Mouse (Mus musculus) layer of hippocampus, postnatal 36 days (tissue): ENCODE results near the gene Irak3. TPM values are rescaled to one million over a fixed set of nuclear protein-coding genes. Genes with fewer than 3 reads are reported as not detected.

Experiments
- DNase-seq, 2 experiments: peaks; one replicate each; pipeline ENCODE4 v3.0.0; 2022
- total RNA-seq, 2 experiments: library from RNA; stranded (reverse); gene quantifications; 2 replicates each; pipeline ENCODE4 v1.2.3; 2021

Irak3 gene
- total RNA-seq, 2 experiments from 2014 or later, result 0.45 to 0.94 TPM

- DNase-seq, result no peak
These were observed 2.8 kb upstream of the Irak3 start for GRCm38 (mm10) chr10:120204591-120205210.

GRCm38 (mm10) chr10:120202467-120203250 is 729 bp upstream of the Irak3 start:
- no peak for DNase-seq

GRCm38 (mm10) chr10:120201131-120201921 is 604 bp downstream of the Irak3 start, which contains the start of gene Tmbim4:
TSS of gene Tmbim4 (plus strand) at chr10:120201590.
- DNase-seq, result peak; percentile 17

GRCm38 (mm10) chr10:120197061-120197835 is 4.7 kb downstream of the Irak3 start:
- DNase-seq, result no peak

GRCm38 (mm10) chr10:120193255-120193654 is 8.7 kb downstream of the Irak3 start:
- DNase-seq, result no peak

- DNase-seq, result no peak
These were observed 9.7 kb downstream of the Irak3 start for GRCm38 (mm10) chr10:120192278-120192677.

- DNase-seq, result no peak
These were observed 10.8 kb downstream of the Irak3 start for GRCm38 (mm10) chr10:120191165-120191564.

- DNase-seq, result no peak
These were observed 12.1 kb downstream of the Irak3 start for GRCm38 (mm10) chr10:120189782-120190181.

GRCm38 (mm10) chr10:120189276-120189675 is 12.7 kb downstream of the Irak3 start:
- no peak for DNase-seq

- no peak for DNase-seq
These were observed 13.4 kb downstream of the Irak3 start for GRCm38 (mm10) chr10:120188513-120188912.

GRCm38 (mm10) chr10:120183342-120183741 is 18.6 kb downstream of the Irak3 start:
- DNase-seq, result no peak

- no peak for DNase-seq
These were observed 19.0 kb downstream of the Irak3 start for GRCm38 (mm10) chr10:120182887-120183286.

GRCm38 (mm10) chr10:120174192-120174705 is 27.7 kb downstream of the Irak3 start:
- DNase-seq, result no peak

GRCm38 (mm10) chr10:120171340-120171739 is 30.6 kb downstream of the Irak3 start:
- DNase-seq, result no peak

- no peak for DNase-seq
These were observed 31.7 kb downstream of the Irak3 start for GRCm38 (mm10) chr10:120170277-120170676.

GRCm38 (mm10) chr10:120169841-120170240 is 32.1 kb downstream of the Irak3 start:
- DNase-seq, result no peak

GRCm38 (mm10) chr10:120169064-120169463 is 32.9 kb downstream of the Irak3 start:
- DNase-seq, result no peak

GRCm38 (mm10) chr10:120168070-120168469 is 33.9 kb downstream of the Irak3 start:
- no peak for DNase-seq

- no peak for DNase-seq
These were observed 36.0 kb downstream of the Irak3 start for GRCm38 (mm10) chr10:120165793-120166503.

GRCm38 (mm10) chr10:120164931-120165792 is 36.8 kb downstream of the Irak3 start:
- no peak for DNase-seq
